Mouse (Mus musculus) telencephalon, adult 2 months (tissue): ENCODE measurements around the gene Nt5e.
"Not testable (repeated sequence)": the region's sequence is repeated elsewhere in the genome, so short reads cannot be mapped to it uniquely, and the experiment has no call there.

Experiments
- DNase-seq: peaks from one replicate; pipeline ENCODE4 v3.0.0-alpha.2; 2011; ENCODE audit warnings: low read depth, low spot score

Gene Nt5e

DNA sequence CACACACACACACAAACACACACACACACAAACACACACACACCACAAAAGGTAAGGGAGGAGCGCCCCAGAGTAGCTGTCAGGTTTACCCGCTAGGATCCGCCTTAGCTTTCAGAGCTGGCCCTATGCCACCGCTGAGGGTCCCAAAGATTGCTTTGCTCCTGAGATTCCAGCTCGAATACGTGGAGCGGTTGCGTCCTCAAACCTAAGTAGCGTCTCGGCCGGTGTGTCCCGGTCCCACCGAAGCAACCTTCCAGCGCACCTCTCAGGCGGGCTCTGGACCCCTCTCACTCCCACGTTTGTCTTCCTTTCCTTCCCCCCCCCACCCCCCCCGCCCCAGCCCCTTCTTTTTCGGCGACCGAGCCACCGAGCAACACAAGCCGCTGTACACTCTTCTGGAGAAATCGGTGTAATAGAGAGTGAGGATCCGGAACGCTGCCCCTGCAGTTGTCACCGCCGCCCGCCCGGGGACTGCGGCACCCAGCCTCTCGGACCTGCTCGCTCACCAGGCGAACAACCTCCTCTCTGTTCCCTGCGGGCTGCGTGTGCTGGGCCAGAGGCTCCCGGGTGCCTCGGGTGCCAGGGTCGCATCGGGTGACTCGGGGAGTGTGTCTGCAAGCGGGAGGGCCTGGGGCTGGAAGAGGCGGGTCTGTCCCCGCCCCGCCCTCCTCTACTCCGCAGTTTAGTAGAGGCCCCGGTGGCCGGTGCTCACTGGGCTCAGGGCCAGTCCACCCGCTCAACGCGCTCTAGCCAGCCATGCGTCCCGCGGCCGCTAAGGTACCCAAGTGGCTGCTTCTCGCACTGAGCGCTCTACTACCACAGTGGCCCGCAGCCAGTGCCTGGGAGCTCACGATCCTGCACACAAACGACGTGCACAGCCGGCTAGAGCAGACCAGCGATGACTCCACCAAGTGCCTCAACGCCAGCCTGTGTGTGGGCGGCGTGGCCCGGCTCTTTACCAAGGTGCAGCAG lies at the start of gene Nt5e:
Nt5e (plus strand) TSS at position 268 of the 972 bp plus-strand sequence.
- DNase-seq = no peak

DNA sequence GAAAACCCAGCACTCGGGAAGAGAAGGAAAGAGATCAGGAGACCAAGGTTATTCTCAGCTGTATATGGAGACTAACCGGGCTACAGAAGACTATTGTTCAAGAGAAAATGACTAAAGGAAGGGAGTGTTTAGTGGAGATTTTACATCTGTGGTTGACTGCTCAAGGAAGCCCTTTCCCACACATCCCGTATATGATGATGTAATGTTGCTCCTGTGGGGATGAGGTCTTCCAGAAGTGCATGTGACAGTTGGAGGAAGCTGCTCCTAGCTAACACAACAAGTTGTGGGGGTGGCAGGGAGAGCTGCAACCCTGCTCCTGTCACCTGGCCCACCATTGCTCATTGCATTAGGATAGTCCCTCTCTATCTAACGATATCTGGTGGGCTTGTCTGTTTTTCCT lies 49.4 kb upstream of the Nt5e start:
- DNase-seq = no peak

DNA sequence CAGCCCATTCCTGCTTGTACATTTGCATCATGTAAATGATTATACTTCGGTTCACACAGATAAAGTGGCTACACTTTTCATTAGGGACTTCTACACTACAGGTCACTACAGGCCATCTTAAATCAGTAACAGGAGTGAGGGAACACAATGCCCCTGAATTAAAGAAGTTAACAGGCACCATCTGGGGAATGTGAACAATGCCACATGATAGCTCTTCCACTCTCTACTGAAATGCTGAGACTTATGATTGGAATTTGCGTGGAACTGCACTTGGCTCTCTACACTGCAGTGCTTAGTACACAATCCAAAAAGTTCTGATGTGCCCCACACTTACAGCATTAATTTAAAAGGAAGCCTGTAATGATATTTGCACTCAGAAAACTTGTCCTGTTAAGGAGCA lies 47.3 kb upstream of the Nt5e start:
- no peak for DNase-seq

DNA sequence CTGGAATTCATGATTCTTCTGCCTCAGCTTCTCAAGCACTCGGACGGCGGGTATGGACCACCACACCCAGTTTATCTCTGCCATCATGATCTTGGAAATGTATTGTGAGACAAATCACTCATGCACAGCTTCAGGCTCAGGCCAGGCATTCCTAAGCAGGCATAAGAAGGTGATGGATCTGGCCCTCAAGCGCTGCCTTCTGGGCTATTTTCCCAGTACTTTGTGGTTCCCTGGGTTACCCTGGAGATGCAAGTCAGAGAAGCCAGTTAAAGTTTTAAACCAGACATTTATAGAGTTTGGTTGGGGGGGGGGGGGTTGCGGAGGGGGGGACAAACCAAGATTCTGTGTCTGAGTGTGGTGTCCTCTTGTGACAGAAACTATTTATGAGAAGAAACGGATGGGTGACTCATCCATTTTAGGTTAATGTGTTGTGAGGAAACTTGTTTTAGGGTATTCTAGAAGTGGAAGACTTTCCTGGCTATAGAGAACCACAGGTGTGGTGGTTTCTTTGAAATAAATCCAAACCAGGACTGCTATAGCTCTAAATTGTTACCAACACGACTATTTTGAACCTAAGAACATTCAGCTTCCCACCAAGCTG lies 37.3 kb upstream of the Nt5e start:
- DNase-seq = no peak

DNA sequence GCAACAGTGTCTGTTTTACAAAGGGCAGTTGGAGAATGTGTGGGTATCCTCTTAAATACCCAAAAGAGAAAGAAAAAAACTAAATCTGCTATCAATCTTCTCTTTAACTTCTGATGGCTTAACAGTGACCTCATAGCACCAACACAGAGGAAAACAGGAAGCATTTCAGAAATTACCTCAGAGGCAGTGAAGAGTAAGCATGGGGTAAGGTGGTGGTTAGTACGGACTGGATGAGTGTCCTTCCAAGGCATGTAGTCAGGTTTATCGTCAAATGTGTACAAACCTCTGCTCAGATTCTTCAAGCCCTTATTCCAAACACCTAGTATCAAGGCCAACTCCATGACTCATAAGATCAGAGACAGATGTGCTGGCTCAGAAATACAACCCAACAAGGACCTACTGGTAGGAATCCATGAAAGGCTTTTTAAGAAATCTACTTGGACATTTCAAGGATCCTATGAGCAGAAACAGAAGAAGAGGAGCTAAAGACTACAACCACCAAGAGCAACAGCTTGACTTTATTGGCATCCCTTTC lies 34.1 kb upstream of the Nt5e start:
- DNase-seq = no peak

DNA sequence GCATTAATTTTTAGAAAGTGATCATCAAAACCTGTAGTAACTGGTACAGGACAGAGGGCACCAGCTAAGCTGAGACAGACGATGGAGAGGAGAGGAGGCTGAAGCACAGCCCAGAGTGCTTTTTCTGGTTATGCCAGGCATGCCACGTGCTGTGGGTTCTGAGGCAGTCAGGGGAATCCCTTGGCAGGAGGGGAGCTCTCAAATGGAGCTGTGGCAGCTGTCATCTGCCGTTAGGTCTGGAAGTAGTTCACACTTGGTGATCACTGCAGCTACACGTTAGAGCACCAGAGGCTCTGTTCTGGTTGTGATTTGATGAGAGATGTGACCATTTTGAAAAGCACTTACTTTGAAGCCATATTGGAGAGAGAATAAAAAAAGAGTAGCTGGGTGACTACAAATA lies 31.2 kb upstream of the Nt5e start:
- DNase-seq = peak; percentile 10

DNA sequence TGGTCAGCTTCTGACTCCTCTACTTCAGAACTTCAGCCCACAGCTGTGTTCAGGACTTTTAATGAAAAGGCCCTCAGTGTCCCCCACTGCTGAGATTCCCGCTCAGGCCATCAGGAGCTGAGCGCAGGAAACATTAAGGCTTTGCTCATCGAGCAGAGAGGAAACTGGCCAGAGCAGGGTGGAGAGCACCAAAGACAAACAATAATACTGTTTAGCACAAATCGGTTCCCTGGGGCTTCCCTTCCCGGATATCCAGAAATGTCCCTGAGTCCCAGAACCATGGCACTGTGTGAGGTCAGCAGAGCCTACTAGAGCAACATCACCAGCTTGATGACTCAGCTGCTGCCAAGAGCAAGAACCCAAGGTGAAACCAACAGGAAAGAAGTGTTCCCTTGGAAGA lies 30.7 kb upstream of the Nt5e start:
- DNase-seq = no peak

DNA sequence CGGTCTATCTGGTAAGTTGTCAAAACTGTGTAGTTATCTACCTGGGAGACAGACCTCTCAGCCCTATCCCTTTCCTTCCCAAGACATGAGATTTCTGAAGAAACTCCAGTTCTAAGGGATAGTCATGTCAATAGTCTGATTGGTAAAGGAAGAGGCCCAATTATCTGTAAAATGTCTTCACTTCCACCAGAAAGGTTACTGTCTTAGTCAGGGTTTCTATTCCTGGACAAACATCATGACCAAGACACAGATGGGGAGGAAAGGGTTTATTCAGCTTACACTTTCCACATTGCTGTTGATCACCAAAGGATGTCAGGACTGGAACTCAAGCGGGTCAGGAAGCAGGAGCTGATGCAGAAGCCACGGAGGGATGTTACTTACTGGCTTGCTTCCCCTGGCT lies 29.8 kb upstream of the Nt5e start:
- DNase-seq = not testable (repeated sequence)

DNA sequence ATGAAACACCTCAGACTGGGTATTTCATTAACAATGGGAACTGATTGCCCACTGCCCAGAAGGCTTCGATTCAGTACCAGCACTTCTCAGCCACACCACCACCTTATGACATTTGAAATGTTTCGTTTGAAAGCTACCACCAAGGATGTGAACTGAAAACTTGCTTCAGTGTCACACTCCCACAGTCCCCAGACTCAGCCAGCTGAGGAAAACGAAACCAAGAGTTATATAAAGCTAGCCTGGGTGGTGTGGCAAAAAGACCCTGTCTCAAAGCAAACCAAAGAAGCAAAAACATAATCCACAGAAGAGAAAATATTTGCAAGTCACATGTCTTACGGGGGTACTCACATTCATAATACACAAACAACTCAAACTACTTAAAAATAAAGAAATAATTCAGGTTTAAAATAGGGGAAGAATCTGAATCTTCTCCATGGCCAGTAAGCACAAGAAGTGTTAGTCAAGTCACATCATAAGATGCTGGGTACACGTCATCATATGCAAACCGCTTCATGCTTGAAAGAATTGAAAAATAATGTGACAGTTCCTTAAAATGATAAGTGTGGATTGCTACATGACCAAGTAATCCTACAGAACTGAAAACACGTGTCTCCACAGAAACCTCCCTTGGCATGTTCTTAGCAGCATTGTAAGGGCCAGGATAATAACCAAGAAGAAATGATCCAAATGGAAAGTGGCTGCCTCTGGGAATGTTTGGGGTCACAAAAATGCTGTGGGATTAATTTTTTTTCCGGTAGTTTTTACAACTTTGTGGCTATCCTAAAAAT lies 28.9 kb upstream of the Nt5e start:
- no peak for DNase-seq

DNA sequence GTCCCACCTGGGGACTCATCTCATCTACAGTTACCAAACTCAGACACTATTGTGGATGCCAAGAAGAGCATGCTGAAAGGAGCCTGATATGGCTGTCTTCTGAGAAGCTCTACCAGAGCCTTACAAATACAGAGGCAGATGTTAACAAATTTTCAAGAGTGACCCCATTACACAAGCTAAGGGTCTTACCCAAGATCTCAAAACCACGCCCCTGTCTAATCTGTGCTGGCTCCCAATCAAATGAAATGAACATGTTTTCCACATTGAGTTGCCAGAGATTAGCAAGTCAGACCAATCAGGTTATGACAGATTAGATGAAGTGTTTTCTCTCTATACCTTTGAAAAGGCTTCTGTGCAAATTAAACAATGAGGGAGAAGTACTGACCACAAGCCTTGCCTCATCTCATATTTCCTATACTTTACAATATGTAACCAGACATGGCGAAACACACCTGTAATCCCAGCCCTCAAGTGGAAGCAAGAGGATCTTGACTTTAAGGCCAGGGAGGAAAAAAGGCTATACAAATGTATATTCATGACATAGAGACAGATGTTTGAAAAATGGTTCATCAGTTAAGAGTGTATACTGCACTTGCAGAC lies 19.9 kb upstream of the Nt5e start:
- no peak for DNase-seq

DNA sequence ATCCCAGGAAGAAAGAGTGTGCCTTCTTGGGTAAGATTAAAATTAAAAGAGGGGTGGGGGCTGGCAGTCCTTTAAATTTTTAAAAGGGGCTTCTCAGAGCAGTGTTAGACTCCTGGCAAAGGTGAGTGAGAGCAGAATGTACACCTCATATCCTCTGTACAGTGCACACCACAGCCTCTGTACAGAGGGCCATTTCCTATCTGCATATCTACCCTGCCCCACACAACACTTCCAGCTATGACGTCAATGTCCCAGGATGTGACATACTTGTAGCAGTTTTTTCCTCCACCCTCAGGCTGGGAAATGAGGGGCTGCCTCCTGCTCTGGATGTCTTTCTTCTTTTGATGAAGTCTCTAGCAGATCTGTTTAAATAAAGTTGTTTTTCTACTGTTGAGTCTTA lies 17.9 kb upstream of the Nt5e start:
- no peak for DNase-seq

DNA sequence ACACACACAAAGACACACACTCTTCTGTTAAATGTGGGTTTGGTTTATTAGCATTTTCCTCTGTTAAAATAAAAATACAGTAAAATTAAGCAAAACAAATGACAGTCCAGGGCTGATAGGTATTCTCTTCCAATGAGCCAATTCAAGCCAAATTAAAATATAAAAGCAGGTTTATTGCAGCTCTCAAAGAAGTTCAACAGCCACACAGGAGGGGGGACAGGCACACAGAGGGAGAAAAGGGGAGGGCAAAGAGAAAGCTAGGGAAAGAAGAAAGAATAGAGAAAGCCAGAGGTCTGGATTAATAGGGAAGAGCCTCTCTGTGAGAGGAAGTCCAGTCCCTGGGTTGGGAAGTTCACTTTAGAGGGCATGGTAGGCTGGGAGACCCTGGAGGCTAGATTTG lies 7.8 kb upstream of the Nt5e start:
- no peak for DNase-seq

DNA sequence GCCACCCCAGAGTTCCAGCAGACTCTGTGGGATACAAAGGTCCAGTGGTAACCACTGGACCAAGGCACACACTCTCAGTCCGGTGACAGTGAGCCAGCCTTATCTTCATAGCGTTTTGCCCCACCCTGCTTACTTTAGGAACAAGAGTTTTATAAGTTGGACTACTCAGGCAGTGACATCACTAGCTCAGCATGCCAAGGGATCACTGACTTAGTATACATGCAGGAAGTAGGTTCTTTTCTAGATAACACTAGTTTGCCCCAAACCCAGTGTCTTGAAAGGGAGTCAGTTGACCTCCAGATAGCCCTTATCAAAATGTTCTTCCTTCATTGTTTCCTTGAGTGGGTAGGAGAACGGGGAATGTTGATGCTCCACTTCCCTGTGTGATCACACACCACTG lies 2.4 kb upstream of the Nt5e start:
- DNase-seq = no peak

DNA sequence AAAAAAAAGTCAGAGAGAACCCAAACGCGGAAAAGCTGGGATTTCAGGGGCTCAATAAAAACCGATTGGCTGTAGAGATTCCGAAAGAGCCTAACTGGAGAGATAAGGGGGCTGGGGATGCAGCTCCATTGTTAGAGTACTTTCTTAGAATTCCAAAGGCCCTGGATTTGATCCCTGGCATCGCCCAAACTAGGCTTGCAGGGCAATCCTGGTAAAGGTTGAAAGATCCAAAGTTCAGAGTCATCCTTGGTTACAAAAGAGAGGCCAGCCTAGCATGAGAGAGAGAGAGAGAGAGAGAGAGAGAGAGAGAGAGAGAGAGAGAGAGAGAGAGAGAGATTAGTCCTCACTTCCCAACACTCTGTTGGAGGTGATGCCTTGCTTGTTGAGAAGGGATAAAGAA lies 1.7 kb downstream of the Nt5e start:
- DNase-seq = no peak

DNA sequence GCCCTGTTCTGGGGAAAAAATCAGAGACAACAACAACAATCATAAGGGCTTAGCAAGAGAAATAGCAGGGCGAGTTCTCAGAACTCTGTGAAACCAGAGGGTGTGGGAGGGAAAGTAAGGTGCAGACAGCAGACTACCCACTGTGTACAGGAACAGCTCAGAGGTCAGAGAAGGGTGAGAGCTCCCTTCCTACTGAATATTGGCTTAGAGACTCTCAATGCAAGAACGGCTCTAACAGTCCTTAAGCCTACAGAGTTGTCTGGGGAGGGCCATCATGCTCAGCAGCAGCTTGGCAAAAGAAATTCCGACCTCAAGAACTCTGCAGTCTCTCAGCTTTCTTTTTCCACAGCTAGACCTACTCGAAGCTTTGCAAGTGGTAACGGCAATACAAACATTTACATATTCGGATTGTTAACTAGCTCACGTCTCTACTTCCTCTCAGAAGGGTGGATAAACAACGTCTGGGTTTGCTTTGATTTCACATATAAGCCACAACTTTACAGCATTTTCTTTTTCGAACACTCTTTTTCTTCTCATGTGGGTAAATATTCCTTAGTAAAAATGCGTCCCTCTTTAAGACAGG lies 2.3 kb downstream of the Nt5e start:
- no peak for DNase-seq

DNA sequence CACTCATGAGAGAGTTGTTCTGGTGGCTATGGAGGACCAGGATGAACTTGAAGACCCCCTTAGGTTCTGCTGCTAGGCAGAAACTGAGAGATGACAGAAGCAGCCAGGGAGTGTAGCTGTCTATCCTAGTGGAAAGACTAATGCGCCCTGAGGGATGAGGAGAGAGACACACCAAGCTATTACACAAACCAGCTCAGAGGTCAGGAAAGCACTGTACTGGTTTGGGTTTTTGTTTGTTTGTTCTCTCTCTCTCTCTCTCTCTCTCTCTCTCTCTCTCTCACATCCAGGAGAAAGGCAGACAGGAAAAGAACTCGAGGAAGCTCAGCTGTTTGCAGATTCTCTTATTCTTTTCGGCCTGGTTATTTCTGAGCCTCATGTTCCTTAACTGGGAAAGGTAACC lies 3.3 kb downstream of the Nt5e start:
- DNase-seq = no peak

DNA sequence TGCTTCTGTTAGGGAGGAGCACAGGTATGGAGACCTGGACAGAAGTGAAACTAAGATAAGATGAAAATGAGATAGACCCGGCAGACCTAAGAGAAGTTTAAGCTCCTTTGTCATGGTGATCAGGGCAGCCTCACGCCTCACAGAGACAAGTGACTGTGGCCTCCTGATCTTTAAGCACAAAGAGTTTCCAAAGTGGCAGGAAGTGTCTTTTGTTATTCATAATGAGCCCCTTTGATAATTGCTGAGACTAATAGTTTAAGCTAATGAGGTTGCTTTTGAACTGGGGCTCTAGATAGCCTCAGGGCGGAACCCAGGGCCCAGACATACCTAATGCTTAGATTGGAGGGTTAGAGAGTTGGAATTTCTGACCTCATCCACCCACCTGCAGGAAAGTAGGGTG lies 5.5 kb downstream of the Nt5e start:
- no peak for DNase-seq

DNA sequence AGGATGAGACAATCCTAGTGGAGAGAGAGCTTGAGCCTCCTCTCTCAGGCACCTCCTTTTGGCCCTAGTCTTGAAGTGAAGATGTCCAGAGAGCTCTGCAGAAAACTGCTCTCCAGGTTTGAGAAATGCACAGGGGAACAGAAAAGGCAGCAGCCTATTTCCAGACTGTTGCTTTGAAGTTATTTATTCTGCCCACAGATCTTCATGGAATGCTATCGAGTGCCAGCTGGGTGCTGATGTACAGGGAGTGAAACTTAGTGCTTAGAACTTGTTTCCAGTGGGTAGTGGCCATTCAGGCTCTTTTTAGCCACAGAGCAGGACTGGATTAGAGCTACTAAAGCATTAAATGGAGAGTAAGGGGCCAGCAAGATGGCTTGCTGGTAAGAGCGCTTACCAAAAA lies 8.8 kb downstream of the Nt5e start:
- no peak for DNase-seq

DNA sequence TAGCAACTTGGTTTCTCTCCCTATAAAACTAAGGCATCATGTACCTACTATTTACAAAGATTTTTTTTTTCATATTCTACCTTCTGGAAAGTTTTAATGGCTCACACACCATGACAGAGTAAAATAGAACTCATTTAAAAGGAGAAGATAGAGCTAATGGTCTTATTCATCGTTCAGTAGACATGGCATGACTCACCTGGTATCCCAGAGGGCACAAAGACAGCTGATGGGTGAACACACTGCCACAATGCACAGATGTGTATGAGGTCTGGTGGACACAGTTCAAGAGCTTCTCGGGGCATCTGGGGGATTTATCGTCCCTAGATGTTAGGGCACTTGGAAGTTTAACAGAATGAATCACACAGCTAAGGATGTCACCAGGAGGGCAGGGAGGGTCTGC lies 13.8 kb downstream of the Nt5e start:
- no peak for DNase-seq

DNA sequence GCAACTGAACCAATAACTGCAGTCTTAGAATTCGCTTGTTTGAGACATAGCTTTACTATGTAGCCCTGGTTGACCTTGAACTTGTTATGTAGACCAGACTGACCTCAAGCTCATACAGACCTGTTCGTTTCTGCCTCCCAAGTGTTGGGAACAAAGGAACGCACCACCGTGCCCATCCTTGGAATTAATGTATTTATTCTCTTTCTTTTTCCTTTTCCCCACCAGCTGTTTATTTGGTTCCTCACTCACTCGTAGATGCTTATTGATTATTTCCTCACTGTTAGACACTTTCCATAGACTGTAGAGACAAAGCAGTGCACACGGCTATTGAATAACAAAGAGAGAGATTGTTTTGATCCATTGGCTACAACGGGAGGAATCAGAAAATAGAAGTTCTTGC lies 15.2 kb downstream of the Nt5e start:
- DNase-seq = no peak

DNA sequence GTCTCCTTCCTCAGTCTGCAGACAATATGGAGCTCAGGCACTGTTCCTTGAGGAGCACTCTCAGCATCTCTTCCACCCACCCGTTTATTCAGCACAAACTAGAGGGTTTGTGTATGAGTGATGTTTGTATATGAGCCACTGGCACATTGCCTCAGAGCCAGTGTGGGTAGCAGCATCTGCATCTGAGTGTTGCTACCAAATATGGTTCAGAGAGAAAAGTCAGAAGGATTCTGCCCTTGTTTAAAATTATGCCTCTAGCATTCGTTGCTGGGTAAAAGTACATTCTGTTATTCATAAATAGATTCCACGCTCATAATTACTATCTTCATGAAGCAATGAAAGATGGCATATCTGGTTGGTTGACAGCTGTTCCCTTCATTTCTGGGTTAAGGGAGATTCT lies 15.7 kb downstream of the Nt5e start:
- peak; percentile 57 for DNase-seq
